In genomic region chr4:125992206-125992605, GRCm38 (mm10) we compare ENCODE assay signal across 27 mouse cellular contexts. TPM values are rescaled to one million over a fixed set of nuclear protein-coding genes. Genes with fewer than 3 reads are reported as not detected.
"Had no signal": no experiment of that assay in that cellular context is flagged by ENCODE, and none has a peak within 500 bp of the region (broad histone marks: within the 10 kb centered on the region; RNA-seq: fewer than 3 reads in every experiment).

No protein-coding gene starts in this region.

- DNase-seq: gastrocnemius, adult 2 months; gastrocnemius, postnatal 10 days; gastrocnemius, postnatal 36 days; heart, adult 11 months; heart, adult 2 months; heart, postnatal 14 days; heart, postnatal 36 days; kidney, adult 11 months; kidney, adult 2 months; kidney, adult 9 months; kidney, postnatal 14 days; kidney, postnatal 36 days; layer of hippocampus, adult 9-11 months; layer of hippocampus, postnatal 36 days; left cerebral cortex, postnatal 4 days had no signal

- H3K27ac ChIP-seq: gastrocnemius, adult 2 months; heart, adult 2 months; heart, embryonic 13.5 days; heart, embryonic 15.5 days; hindbrain, embryonic 13.5 days; hindbrain, embryonic 15.5 days; hindbrain, postnatal 0 days; kidney, embryonic 15.5 days; kidney, postnatal 0 days; limb, embryonic 13.5 days; limb, embryonic 15.5 days; liver, embryonic 12.5 days; liver, embryonic 14.5 days had no signal

- H3K4me3 ChIP-seq: gastrocnemius, adult 2 months; heart, adult 2 months; heart, embryonic 13.5 days; heart, embryonic 15.5 days; hindbrain, embryonic 13.5 days; hindbrain, embryonic 15.5 days; kidney, embryonic 15.5 days; limb, embryonic 13.5 days; limb, embryonic 15.5 days; liver, embryonic 12.5 days had no signal

- H3K9ac ChIP-seq: heart, embryonic 13.5 days; heart, embryonic 15.5 days; hindbrain, embryonic 13.5 days; hindbrain, embryonic 15.5 days; kidney, embryonic 15.5 days; limb, embryonic 13.5 days; limb, embryonic 15.5 days; liver, embryonic 12.5 days; liver, embryonic 14.5 days had no signal

- H3K27me3 ChIP-seq: hindbrain, embryonic 15.5 days had no signal

- H3K9me3 ChIP-seq: hindbrain, embryonic 15.5 days; kidney, embryonic 15.5 days; limb, embryonic 15.5 days; liver, embryonic 12.5 days had no signal

- H3K4me1 ChIP-seq: heart, embryonic 13.5 days; heart, embryonic 15.5 days; kidney, embryonic 15.5 days; limb, embryonic 13.5 days; limb, embryonic 15.5 days had no signal

- H3K36me3 ChIP-seq: heart, embryonic 13.5 days; heart, embryonic 15.5 days; hindbrain, embryonic 13.5 days; hindbrain, embryonic 15.5 days; kidney, embryonic 15.5 days; limb, embryonic 13.5 days; limb, embryonic 15.5 days; liver, embryonic 12.5 days had no signal

RNA-seq across cellular contexts. Expression of gene Csf3r, which starts 32.1 kb away (rescaled TPM):
- polyA plus RNA-seq: hindbrain, embryonic 11.5 days had no signal
